In the genomic region with DNA sequence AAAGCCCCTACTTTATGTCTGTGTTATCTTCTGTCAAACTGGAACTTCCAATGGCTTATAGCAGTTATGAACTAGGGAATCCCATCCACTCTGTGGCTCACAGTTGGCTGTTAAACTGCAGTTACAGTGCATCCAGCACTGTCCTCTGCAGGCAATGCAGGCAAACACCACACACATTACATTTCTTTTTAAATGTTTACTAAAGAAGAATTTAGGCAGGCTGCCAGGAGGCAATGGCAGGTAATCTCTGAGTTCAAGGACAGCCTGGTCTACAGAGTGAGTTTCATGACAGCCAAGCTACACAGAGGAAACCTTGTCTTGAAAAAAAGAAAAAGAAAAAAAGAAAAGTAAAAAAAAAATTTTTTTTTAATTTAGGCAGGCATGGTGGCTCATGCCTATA, we compare ENCODE assay signal across 9 mouse cellular contexts.
"Had no signal": no experiment of that assay in that cellular context is flagged by ENCODE, and none has a peak within 500 bp of the region (broad histone marks: within the 10 kb centered on the region; RNA-seq: fewer than 3 reads in every experiment).

No protein-coding gene starts in this region.

- H3K9me3 ChIP-seq: limb, embryonic 10.5 days; megakaryocyte, embryonic 14.5 days; midbrain, embryonic 12.5 days; stomach, embryonic 15.5 days had no signal

- H3K36me3 ChIP-seq: stomach, embryonic 15.5 days had no signal

- H3K9ac ChIP-seq: midbrain, embryonic 12.5 days; stomach, embryonic 15.5 days had no signal

- DNase-seq: lung, postnatal 10 days; right cerebral cortex, postnatal 14 days; thymus, postnatal 4 days had no signal

- H3K4me3 ChIP-seq: left cerebral cortex, adult 2 months; limb, embryonic 10.5 days; megakaryocyte, embryonic 14.5 days; midbrain, embryonic 12.5 days; stomach, embryonic 15.5 days had no signal

- H3K4me1 ChIP-seq: limb, embryonic 10.5 days; midbrain, embryonic 12.5 days; stomach, embryonic 15.5 days had no signal

- H3K4me2 ChIP-seq: midbrain, embryonic 12.5 days; stomach, embryonic 15.5 days had no signal

- H3K27ac ChIP-seq: left cerebral cortex, adult 2 months; limb, embryonic 10.5 days; macrophage; midbrain, embryonic 12.5 days; stomach, embryonic 15.5 days had no signal

- H3K27me3 ChIP-seq: megakaryocyte, embryonic 14.5 days; midbrain, embryonic 12.5 days; stomach, embryonic 15.5 days had no signal
